Mouse (Mus musculus) myocyte (in vitro differentiated cells): ENCODE measurements around the gene Dock7.

Source experiments
- CEBPB ChIP-seq: IDR thresholded peaks from 2 replicates; pipeline ENCODE4 v1.6.1; 2011; ENCODE audit warnings: mild to moderate bottlenecking, moderate library complexity; ENCODE audit not compliant: poor library complexity, insufficient read depth, severe bottlenecking
- E2F4 ChIP-seq: IDR thresholded peaks from one replicate; pipeline ENCODE4 v1.6.1; 2011; ENCODE audit warnings: mild to moderate bottlenecking, control low read depth, moderate library complexity; ENCODE audit not compliant: insufficient read depth
- MAX ChIP-seq: IDR thresholded peaks from one replicate; pipeline ENCODE4 v1.6.1; 2011; ENCODE audit warnings: low read depth, mild to moderate bottlenecking, control low read depth
- MYOG ChIP-seq, 3 experiments: IDR thresholded peaks; one replicate each; pipeline ENCODE4 v1.6.1; 2011; ENCODE audit warnings: control low read depth in 2 of 3, low read depth in 2 of 3, mild to moderate bottlenecking in 2 of 3; ENCODE audit not compliant: insufficient read length in 2 of 3, control insufficient read depth in 1 of 3, insufficient read depth in 1 of 3
- POLR2A ChIP-seq: IDR thresholded peaks from one replicate; pipeline ENCODE4 v1.6.1; 2011; ENCODE audit warnings: low read depth, mild to moderate bottlenecking, control low read depth, moderate library complexity; ENCODE audit not compliant: insufficient read length
- POLR2AphosphoS2 ChIP-seq: IDR thresholded peaks from one replicate; pipeline ENCODE4 v1.6.1; 2011; ENCODE audit warnings: low read depth, control low read depth; ENCODE audit not compliant: insufficient read length
- REST ChIP-seq: IDR thresholded peaks from one replicate; pipeline ENCODE4 v1.6.1; 2011; ENCODE audit warnings: mild to moderate bottlenecking, control low read depth, moderate library complexity; ENCODE audit not compliant: insufficient read depth, insufficient read length
- SRF ChIP-seq: IDR thresholded peaks from one replicate; pipeline ENCODE4 v1.6.1; 2011; ENCODE audit warnings: low read depth; ENCODE audit not compliant: control insufficient read depth, insufficient read length
- TCF12 ChIP-seq: IDR thresholded peaks from one replicate; pipeline ENCODE4 v1.6.1; 2011; ENCODE audit warnings: mild to moderate bottlenecking, control low read depth; ENCODE audit not compliant: poor library complexity, insufficient read depth, severe bottlenecking
- USF1 ChIP-seq: IDR thresholded peaks from one replicate; pipeline ENCODE4 v1.6.1; 2011; ENCODE audit warnings: low read depth, mild to moderate bottlenecking, control low read depth, moderate library complexity

- TF ChIP-seq POLR2A: no peak
- TF ChIP-seq CEBPB: peak; percentile 84
- no peak for TF ChIP-seq TCF12
- TF ChIP-seq USF1: no peak
- TF ChIP-seq E2F4: no peak
- no peak for TF ChIP-seq SRF
- TF ChIP-seq POLR2AphosphoS2: no peak
- TF ChIP-seq MYOG (IDR thresholded peaks at IDR 0.05; ENCODE audit: control insufficient read depth in 1 of 3, insufficient read depth in 1 of 3, insufficient read length in 2 of 3, low read depth in 2 of 3): no peak
- TF ChIP-seq MAX: no peak
- no peak for TF ChIP-seq REST
Observed at GRCm38 (mm10) chr4:99158495-99158894, 37.8 kb upstream of the Dock7 start.
